Mouse (Mus musculus): ENCODE results near the gene Phf21a. TPM values are rescaled to one million over a fixed set of nuclear protein-coding genes. Genes with fewer than 3 reads are reported as not detected.

Phf21a gene
- polyA plus RNA-seq (2015; fragmentation: Nextera tagmentation; extraction: Ambion mirVana), result 30.6 and 34.9 TPM in 2 replicates

DNA sequence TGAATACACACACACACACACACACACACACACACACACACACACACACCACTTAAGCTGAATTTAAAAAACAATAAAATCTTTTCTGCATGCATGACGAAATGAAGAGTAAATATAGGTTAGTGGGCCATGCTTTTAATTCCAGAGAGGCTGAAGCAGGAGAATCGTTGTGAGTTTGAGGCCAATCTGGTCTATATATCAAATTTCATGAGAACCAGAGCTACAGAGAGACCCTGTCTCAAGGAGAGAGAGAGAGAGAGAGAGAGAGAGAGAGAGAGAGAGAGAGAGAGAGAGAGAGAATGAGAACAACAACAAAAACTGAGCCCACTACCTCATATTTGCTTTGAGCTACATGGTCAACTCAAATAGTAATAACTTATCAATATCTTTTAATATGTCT lies at the start of gene Phf21a:
TSS of gene Phf21a (plus strand) at position 301 of the 400 bp plus-strand sequence.
- WGBS, result 76% methylated on average over 2 of the region's 2 CpGs

DNA sequence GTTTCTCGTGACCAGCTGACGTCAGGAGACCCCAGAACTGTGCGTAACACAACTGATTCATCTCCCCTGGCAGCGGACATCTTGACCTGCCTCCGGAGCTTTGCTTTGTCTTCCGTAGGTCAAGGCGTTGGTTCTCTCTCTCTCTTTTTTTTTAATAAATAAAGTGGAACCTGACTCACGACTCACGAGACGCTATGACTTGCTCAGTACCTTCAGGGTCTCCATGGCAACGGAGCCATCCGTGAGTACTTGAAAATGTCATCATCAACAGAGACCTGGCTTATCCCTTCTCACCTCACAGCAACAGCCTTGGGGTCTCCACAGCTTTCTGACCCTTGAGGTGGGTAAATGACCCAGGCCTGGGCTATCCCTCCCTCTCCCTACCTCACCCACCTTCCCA lies 49.6 kb upstream of the Phf21a start:
- Histone ChIP-seq H3K4me2 (ENCODE audit: low read length) (no peak overlapping the region), H3K27me3 (replicated peaks; ENCODE audit: control insufficient read depth, insufficient read depth, low read length) (no peaks in the 10 kb centered on the region), H3K9me3 (ENCODE audit: control insufficient read depth, low read length) (no peaks in the 10 kb centered on the region), H3K4me1 (ENCODE audit: control insufficient read depth, insufficient read depth, low read depth, low read length) (no peaks in the 10 kb centered on the region), H3K9ac (ENCODE audit: low read depth, low read length) (no peak overlapping the region), H3K27ac (ENCODE audit: low read depth, low read length) (no peak overlapping the region), H3K36me3 (ENCODE audit: control insufficient read depth, insufficient read depth, low read length) (no peaks in the 10 kb centered on the region), H3K4me3 (ENCODE audit: low read length) (no peak overlapping the region)
- WGBS, result 72% methylated on average over 12 of the region's 12 CpGs
- ATAC-seq, result 0 out of 2 replicates have a peak, but pooled peaks have one; percentile 42

More for the DNA sequence above, at the start of gene Phf21a:
- H3K4me3 ChIP-seq (ENCODE audit: low read length), result no peak within 1 kb of the TSS
- no peaks in the 10 kb centered on the region for H3K4me1 ChIP-seq (ENCODE audit: control insufficient read depth, insufficient read depth, low read depth, low read length)
- H3K27me3 ChIP-seq (replicated peaks; ENCODE audit: control insufficient read depth, insufficient read depth, low read length), result no peaks in the 10 kb centered on the region
- no peak within 1 kb of the TSS for H3K4me2 ChIP-seq (ENCODE audit: low read length)
- H3K27ac ChIP-seq (ENCODE audit: low read depth, low read length), result no peak within 1 kb of the TSS
- H3K36me3 ChIP-seq (ENCODE audit: control insufficient read depth, insufficient read depth, low read length), result no peaks in the 10 kb centered on the region
- H3K9ac ChIP-seq (ENCODE audit: low read depth, low read length), result no peak within 1 kb of the TSS
- ATAC-seq, result no peak
- no peaks in the 10 kb centered on the region for H3K9me3 ChIP-seq (ENCODE audit: control insufficient read depth, low read length)

DNA sequence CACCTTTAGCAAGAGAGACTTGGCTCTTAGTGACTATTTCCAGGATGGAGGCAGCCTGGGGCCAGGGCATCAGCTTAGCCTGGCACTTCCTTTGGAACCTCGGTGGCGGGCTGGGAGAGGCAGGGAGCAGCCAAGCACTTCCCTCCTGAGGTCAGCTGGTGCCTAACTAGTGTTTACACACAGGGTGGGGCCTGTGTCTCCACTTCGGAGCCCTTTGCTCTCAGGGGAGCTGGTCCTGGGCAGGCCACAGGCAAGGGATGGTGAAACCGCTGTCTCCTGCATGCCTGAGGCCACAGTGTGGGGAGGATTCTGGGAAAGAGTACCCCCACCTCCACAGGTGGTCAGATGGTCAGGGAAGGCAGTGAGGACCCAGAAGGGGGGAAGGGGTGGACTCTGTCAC lies 45.3 kb upstream of the Phf21a start:
- Histone ChIP-seq H3K4me3 (ENCODE audit: low read length) (no peak overlapping the region), H3K27me3 (replicated peaks; ENCODE audit: control insufficient read depth, insufficient read depth, low read length) (no peaks in the 10 kb centered on the region), H3K9ac (ENCODE audit: low read depth, low read length) (no peak overlapping the region), H3K36me3 (ENCODE audit: control insufficient read depth, insufficient read depth, low read length) (no peaks in the 10 kb centered on the region), H3K4me1 (ENCODE audit: control insufficient read depth, insufficient read depth, low read depth, low read length) (no peaks in the 10 kb centered on the region), H3K27ac (ENCODE audit: low read depth, low read length) (no peak overlapping the region), H3K9me3 (ENCODE audit: control insufficient read depth, low read length) (no peaks in the 10 kb centered on the region), H3K4me2 (ENCODE audit: low read length) (no peak overlapping the region)
- 41% methylated on average over 4 of the region's 4 CpGs for WGBS
- ATAC-seq, result no peak

DNA sequence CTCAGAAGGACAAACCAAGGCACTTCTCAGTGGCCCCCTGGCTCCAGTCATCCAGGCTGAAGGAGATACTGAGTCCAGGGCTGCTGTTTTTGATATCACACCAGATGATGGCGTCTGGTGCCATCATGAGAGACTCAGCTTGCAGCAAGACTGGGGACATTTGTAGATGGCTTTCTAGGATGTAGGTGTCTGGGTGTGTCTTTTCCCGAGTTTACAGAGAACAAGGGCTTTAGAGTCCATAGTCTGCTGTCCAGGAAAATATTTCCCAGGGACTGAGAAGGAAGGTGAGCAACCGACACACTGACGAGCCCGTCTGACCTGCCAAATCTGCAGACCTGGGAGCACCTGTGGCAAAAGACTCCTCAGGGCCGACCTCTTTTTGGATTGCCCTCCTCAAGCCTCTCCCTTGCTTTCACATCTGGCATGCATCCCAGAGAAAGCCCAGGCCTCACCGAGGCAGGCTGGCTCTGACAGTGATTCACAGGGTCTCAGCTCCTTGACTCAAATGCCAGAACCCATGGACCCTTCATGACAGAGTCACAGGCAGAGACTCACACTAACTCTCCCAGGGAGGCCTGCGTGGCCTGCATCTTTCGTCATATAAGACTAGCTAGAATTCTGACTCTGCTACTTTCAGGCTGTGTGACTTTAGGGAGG lies 44.8 kb upstream of the Phf21a start:
- 71% methylated on average over 9 of the region's 9 CpGs for WGBS
- H3K4me1 ChIP-seq (ENCODE audit: control insufficient read depth, insufficient read depth, low read depth, low read length), result no peaks in the 10 kb centered on the region
- H3K9ac ChIP-seq (ENCODE audit: low read depth, low read length), result no peak overlapping the region
- H3K4me2 ChIP-seq (ENCODE audit: low read length), result no peak overlapping the region
- no peaks in the 10 kb centered on the region for H3K36me3 ChIP-seq (ENCODE audit: control insufficient read depth, insufficient read depth, low read length)
- H3K27me3 ChIP-seq (replicated peaks; ENCODE audit: control insufficient read depth, insufficient read depth, low read length), result no peaks in the 10 kb centered on the region
- no peak overlapping the region for H3K27ac ChIP-seq (ENCODE audit: low read depth, low read length)
- no peaks in the 10 kb centered on the region for H3K9me3 ChIP-seq (ENCODE audit: control insufficient read depth, low read length)
- no peak overlapping the region for H3K4me3 ChIP-seq (ENCODE audit: low read length)
- ATAC-seq, result no peak

DNA sequence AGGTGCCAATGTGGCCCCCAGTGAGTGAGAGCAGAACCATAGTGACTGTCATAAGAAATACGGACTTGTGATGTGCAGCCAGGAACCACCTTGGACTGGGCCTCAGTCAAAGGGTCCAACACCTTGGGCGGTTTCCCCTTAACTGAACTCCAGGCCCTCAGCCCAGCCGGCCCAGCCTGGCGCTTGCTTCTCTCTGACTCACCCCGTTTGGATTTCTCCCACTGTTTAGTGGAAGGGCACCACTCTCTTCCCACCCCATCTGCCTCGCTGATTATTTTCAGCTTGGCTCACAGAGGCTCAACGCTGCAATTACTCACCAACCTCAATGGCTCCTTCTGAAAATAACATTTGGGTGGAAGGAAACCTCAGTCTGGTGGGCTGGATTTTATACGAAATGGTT lies 40.7 kb upstream of the Phf21a start:
- Histone ChIP-seq H3K4me3 (ENCODE audit: low read length) (no peak overlapping the region), H3K36me3 (ENCODE audit: control insufficient read depth, insufficient read depth, low read length) (no peaks in the 10 kb centered on the region), H3K27ac (ENCODE audit: low read depth, low read length) (no peak overlapping the region), H3K9ac (ENCODE audit: low read depth, low read length) (no peak overlapping the region), H3K9me3 (ENCODE audit: control insufficient read depth, low read length) (no peaks in the 10 kb centered on the region), H3K4me2 (ENCODE audit: low read length) (no peak overlapping the region), H3K27me3 (replicated peaks; ENCODE audit: control insufficient read depth, insufficient read depth, low read length) (no peaks in the 10 kb centered on the region), H3K4me1 (ENCODE audit: control insufficient read depth, insufficient read depth, low read depth, low read length) (peaks cover 2% of the 10 kb centered on the region; the same call in 1 of the 2 replicates)
- no peak for ATAC-seq
- 84% methylated on average over 8 of the region's 8 CpGs for WGBS

DNA sequence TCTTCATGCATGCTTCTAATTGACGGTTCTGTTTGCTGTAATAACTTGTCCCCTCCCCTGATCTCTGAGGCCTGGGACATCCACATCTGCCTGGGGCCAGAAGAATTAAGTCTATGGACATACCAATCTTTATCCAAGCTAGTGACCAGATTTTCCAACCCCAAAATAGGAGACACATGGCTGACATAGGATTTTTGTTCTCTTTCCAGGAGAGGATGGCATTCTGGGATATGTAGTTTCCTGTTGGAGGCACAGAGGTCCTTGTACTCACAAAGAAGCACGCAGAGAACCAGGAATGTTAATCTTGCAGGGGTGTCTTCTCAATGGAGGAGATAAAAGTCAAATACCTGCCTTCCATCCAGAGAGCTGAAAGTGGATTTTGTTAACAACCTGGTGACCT lies 40.2 kb upstream of the Phf21a start:
- Histone ChIP-seq H3K36me3 (ENCODE audit: control insufficient read depth, insufficient read depth, low read length) (no peaks in the 10 kb centered on the region), H3K27me3 (replicated peaks; ENCODE audit: control insufficient read depth, insufficient read depth, low read length) (no peaks in the 10 kb centered on the region), H3K27ac (ENCODE audit: low read depth, low read length) (no peak overlapping the region), H3K4me3 (ENCODE audit: low read length) (no peak overlapping the region), H3K9ac (ENCODE audit: low read depth, low read length) (no peak overlapping the region), H3K4me2 (ENCODE audit: low read length) (no peak overlapping the region), H3K4me1 (ENCODE audit: control insufficient read depth, insufficient read depth, low read depth, low read length) (peaks cover 2% of the 10 kb centered on the region; the same call in 1 of the 2 replicates), H3K9me3 (ENCODE audit: control insufficient read depth, low read length) (no peaks in the 10 kb centered on the region)
- no peak for ATAC-seq
- WGBS, result 49% methylated on average over 2 of the region's 2 CpGs

DNA sequence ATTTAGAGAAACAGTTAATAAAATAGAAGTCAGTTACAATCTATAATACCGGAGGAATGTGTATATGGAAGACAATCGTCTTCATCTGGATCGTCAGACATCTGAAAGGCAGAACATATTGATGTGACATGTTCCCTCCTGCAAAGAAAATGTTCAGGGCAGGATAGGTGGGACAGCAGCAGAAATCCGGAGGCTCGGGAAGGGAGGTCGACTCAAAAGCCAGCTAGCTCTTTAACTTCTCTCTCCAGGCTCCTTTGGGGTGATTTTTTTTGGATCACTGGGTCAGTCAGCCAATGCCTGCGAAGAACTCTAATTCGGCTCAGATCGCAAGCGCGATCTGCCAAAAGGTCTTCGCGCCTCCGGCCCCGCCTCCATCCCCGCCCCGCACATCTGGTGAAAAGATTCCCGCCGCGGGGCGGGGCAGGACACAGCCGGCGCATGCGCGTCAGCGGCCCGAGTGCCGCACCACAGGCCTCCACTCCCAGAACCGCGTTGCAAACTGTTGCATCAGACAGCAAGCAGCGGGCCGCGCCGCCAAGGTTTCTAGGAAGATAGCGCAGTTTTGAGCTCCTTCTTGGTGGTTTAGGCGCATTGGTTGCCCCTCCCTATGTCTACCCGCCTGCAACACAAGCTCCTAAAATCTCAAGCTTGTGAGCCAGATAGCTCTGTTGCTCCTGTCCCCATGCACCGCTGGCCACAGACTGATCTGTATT lies 37.7 kb upstream of the Phf21a start:
- H3K27me3 ChIP-seq (replicated peaks; ENCODE audit: control insufficient read depth, insufficient read depth, low read length), result no peaks in the 10 kb centered on the region
- ATAC-seq, result peak; percentile 59
- peak overlapping the region; percentile 73 for H3K27ac ChIP-seq (ENCODE audit: low read depth, low read length)

DNA sequence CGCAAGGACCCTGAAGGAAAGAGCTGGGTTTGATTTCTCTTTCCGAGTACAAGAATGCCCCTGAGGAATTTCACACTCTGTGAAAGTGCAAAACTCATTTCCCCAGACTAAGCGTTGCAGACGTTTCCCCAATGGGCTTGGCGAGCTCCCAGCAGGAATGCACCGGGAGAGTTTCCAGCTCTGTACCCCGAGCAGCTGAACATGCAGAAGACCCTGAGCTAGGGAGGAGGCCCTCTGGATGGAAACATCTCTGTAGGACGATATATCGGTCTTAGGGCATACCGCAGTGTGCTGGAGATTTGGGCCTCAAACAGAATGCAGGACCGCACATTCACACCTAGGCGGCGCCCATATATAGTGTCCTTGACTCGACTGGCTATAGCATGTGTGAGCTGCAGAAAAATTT lies 37.1 kb upstream of the Phf21a start:
- H3K9ac ChIP-seq (ENCODE audit: low read depth, low read length), result peak overlapping the region; percentile 60
- H3K4me3 ChIP-seq (ENCODE audit: low read length), result peak overlapping the region; percentile 45
- peak overlapping the region; percentile 88 for H3K4me2 ChIP-seq (ENCODE audit: low read length)
- no peaks in the 10 kb centered on the region for H3K36me3 ChIP-seq (ENCODE audit: control insufficient read depth, insufficient read depth, low read length)
- peak overlapping the region; percentile 73 for H3K27ac ChIP-seq (ENCODE audit: low read depth, low read length)
- H3K27me3 ChIP-seq (replicated peaks; ENCODE audit: control insufficient read depth, insufficient read depth, low read length), result no peaks in the 10 kb centered on the region
- H3K9me3 ChIP-seq (ENCODE audit: control insufficient read depth, low read length), result no peaks in the 10 kb centered on the region
- H3K4me1 ChIP-seq (ENCODE audit: control insufficient read depth, insufficient read depth, low read depth, low read length), result peaks cover 4% of the 10 kb centered on the region; the same call in 1 of the 2 replicates
- 2% methylated on average over 14 of the region's 14 CpGs for WGBS
- peak; percentile 37; the same call in 1 of the 2 replicates for ATAC-seq

More for the DNA sequence above, 37.7 kb upstream of the Phf21a start:
- WGBS, result 3% methylated on average over 38 of the region's 38 CpGs
- Histone ChIP-seq H3K36me3 (ENCODE audit: control insufficient read depth, insufficient read depth, low read length) (no peaks in the 10 kb centered on the region), H3K4me3 (ENCODE audit: low read length) (peak overlapping the region; percentile 45), H3K9ac (ENCODE audit: low read depth, low read length) (peak overlapping the region; percentile 60), H3K9me3 (ENCODE audit: control insufficient read depth, low read length) (no peaks in the 10 kb centered on the region), H3K4me1 (ENCODE audit: control insufficient read depth, insufficient read depth, low read depth, low read length) (peaks cover 4% of the 10 kb centered on the region; the same call in 1 of the 2 replicates), H3K4me2 (ENCODE audit: low read length) (peak overlapping the region; percentile 88)

DNA sequence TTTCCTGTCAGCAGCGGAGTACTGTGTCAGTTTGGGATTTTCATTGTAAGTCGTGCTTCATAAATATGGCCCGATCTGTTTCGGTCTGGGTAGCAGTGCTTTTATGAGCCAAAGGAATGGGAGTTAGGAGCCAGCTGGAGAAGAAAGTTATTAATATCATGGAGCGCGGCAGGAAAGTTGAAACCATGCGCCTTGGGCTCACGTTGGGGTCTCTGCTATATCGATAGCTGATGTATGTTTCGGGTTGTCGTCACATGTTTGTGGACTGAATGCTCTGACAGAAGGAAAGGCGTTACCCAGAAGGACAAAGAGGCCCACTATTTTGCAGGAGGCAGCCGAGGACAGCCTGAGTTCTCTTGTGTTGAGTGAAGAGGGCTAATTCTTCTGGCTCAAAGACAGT lies 36.2 kb upstream of the Phf21a start:
- no peak overlapping the region for H3K4me2 ChIP-seq (ENCODE audit: low read length)
- no peaks in the 10 kb centered on the region for H3K27me3 ChIP-seq (replicated peaks; ENCODE audit: control insufficient read depth, insufficient read depth, low read length)
- H3K9me3 ChIP-seq (ENCODE audit: control insufficient read depth, low read length), result no peaks in the 10 kb centered on the region
- H3K36me3 ChIP-seq (ENCODE audit: control insufficient read depth, insufficient read depth, low read length), result no peaks in the 10 kb centered on the region
- no peak overlapping the region for H3K27ac ChIP-seq (ENCODE audit: low read depth, low read length)
- ATAC-seq, result no peak
- no peak overlapping the region for H3K9ac ChIP-seq (ENCODE audit: low read depth, low read length)
- H3K4me1 ChIP-seq (ENCODE audit: control insufficient read depth, insufficient read depth, low read depth, low read length), result peaks cover 4% of the 10 kb centered on the region; the same call in 1 of the 2 replicates
- no peak overlapping the region for H3K4me3 ChIP-seq (ENCODE audit: low read length)
- WGBS, result 81% methylated on average over 13 of the region's 13 CpGs
